Mouse (Mus musculus): ENCODE measurements at regions not wholly inside any gene's neighbourhood (a gene's known extent, or its start where the extent isn't known, plus 50 kb on each side); places are given as distances from the start of the nearest gene placed in this dataset.

DNA sequence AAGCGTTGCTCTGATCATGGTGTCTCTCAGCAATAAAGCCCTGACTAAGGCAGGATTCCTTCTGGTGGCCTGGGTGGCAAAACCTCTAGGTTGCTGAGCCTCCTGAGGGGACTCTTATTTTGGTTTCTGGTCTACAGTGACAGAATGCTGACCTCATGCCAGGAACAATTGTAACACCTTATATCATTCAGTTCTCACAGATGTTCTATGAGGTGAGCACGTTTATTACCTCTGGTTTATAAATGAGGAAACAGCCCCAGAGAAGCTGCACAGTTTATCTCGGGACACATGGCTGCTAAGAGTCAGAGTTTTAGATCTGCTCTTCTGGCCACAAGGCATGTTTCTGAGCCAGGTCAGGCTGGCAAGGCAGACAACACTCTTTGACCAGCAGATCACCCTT is 324.3 kb downstream of the Bcl11a start:
- no peak overlapping the region for H3K4me3 ChIP-seq (replicated peaks)
- no peaks in the 10 kb centered on the region for H3K4me1 ChIP-seq
- no peak for ATAC-seq (replicated peaks; ENCODE audit: low FRiP score)
- H3K27me3 ChIP-seq = no peaks in the 10 kb centered on the region
- H3K9ac ChIP-seq = no peak overlapping the region
- no peak overlapping the region for H3K4me2 ChIP-seq
- H3K27ac ChIP-seq = no peak overlapping the region
- H3K36me3 ChIP-seq = no peaks in the 10 kb centered on the region
- no peaks in the 10 kb centered on the region for H3K9me3 ChIP-seq (replicated peaks)
- WGBS = 46% methylated on average over 3 of the region's 3 CpGs

GRCm38 (mm10) chr11:24414804-24415203 is 336.9 kb downstream of the Bcl11a start:
- Histone ChIP-seq H3K36me3 (no peaks in the 10 kb centered on the region), H3K4me1 (no peaks in the 10 kb centered on the region), H3K27me3 (no peaks in the 10 kb centered on the region), H3K4me3 (replicated peaks) (no peak overlapping the region), H3K9me3 (replicated peaks) (no peaks in the 10 kb centered on the region; the same call in 1 of the 2 replicates), H3K9ac (no peak overlapping the region), H3K4me2 (no peak overlapping the region), H3K27ac (no peak overlapping the region)
- ATAC-seq (replicated peaks; ENCODE audit: low FRiP score) = no peak

GRCm38 (mm10) chr11:24422066-24422775 is 344.4 kb downstream of the Bcl11a start:
- Histone ChIP-seq H3K27ac (no peak overlapping the region), H3K9me3 (replicated peaks) (no peaks in the 10 kb centered on the region; the same call in 1 of the 2 replicates), H3K4me1 (no peaks in the 10 kb centered on the region; the same call in 1 of the 2 replicates), H3K27me3 (no peaks in the 10 kb centered on the region), H3K4me3 (replicated peaks) (no peak overlapping the region), H3K9ac (no peak overlapping the region), H3K4me2 (no peak overlapping the region), H3K36me3 (no peaks in the 10 kb centered on the region)
- no peak for ATAC-seq (replicated peaks; ENCODE audit: low FRiP score)
- 87% methylated on average over 10 of the region's 10 CpGs for WGBS

DNA sequence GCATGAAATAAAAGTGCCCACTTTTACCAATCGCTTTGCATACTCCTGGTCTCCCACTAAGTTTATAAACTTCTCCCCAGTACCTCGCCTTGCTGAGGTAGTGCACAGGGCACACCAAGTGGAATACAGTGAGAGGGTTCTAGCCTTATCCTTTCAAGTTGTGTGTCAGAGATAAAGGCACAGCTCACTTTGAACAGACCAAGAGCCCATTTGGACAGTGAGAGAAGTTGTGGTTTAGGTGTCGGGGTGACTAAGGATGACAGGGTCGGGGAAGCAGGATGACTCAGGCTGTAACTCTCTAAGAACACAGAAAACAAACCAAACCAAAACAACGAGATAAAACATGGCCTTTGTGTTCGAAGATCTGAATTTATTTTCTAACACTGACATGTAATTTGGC is 345.4 kb downstream of the Bcl11a start:
- no peak overlapping the region for H3K4me3 ChIP-seq (replicated peaks)
- H3K4me1 ChIP-seq = no peaks in the 10 kb centered on the region; the same call in 1 of the 2 replicates
- H3K9ac ChIP-seq = no peak overlapping the region
- H3K9me3 ChIP-seq (replicated peaks) = no peaks in the 10 kb centered on the region
- 81% methylated on average over 6 of the region's 6 CpGs for WGBS
- H3K4me2 ChIP-seq = no peak overlapping the region
- H3K27ac ChIP-seq = no peak overlapping the region
- no peaks in the 10 kb centered on the region for H3K36me3 ChIP-seq
- no peak for ATAC-seq (replicated peaks; ENCODE audit: low FRiP score)
- H3K27me3 ChIP-seq = no peaks in the 10 kb centered on the region

GRCm38 (mm10) chr11:24426995-24427883 is 349.4 kb downstream of the Bcl11a start:
- Histone ChIP-seq H3K27ac (no peak overlapping the region), H3K27me3 (no peaks in the 10 kb centered on the region), H3K9ac (no peak overlapping the region), H3K4me1 (no peaks in the 10 kb centered on the region; the same call in 1 of the 2 replicates), H3K9me3 (replicated peaks) (no peaks in the 10 kb centered on the region), H3K4me3 (replicated peaks) (no peak overlapping the region), H3K4me2 (no peak overlapping the region), H3K36me3 (no peaks in the 10 kb centered on the region)
- ATAC-seq (replicated peaks; ENCODE audit: low FRiP score) = peak; percentile 36; the same call in 1 of the 2 replicates
- 11% methylated on average over 5 of the region's 5 CpGs for WGBS

GRCm38 (mm10) chr11:24448608-24449007 is 370.8 kb downstream of the Bcl11a start:
- no peaks in the 10 kb centered on the region for H3K36me3 ChIP-seq
- no peak for ATAC-seq (replicated peaks; ENCODE audit: low FRiP score)
- no peaks in the 10 kb centered on the region for H3K9me3 ChIP-seq (replicated peaks)
- no peak overlapping the region for H3K27ac ChIP-seq
- H3K4me1 ChIP-seq = no peaks in the 10 kb centered on the region
- no peaks in the 10 kb centered on the region for H3K27me3 ChIP-seq
- no peak overlapping the region for H3K4me2 ChIP-seq
- H3K9ac ChIP-seq = no peak overlapping the region
- 96% methylated on average over 1 of the region's 1 CpGs for WGBS
- H3K4me3 ChIP-seq (replicated peaks) = no peak overlapping the region

GRCm38 (mm10) chr11:24452267-24452666 is 374.4 kb downstream of the Bcl11a start:
- ATAC-seq (replicated peaks; ENCODE audit: low FRiP score) = no peak

GRCm38 (mm10) chr11:24464642-24465041 is 386.8 kb downstream of the Bcl11a start:
- no peaks in the 10 kb centered on the region for H3K4me1 ChIP-seq
- ATAC-seq (replicated peaks; ENCODE audit: low FRiP score) = no peak
- no peak overlapping the region for H3K4me2 ChIP-seq
- H3K27ac ChIP-seq = no peak overlapping the region
- no peaks in the 10 kb centered on the region for H3K9me3 ChIP-seq (replicated peaks)
- no peaks in the 10 kb centered on the region for H3K36me3 ChIP-seq
- H3K4me3 ChIP-seq (replicated peaks) = no peak overlapping the region
- 64% methylated on average over 4 of the region's 4 CpGs for WGBS
- H3K27me3 ChIP-seq = no peaks in the 10 kb centered on the region
- no peak overlapping the region for H3K9ac ChIP-seq

More at GRCm38 (mm10) chr11:24452267-24452666, 374.4 kb downstream of the Bcl11a start:
- no peaks in the 10 kb centered on the region for H3K27me3 ChIP-seq
- H3K9me3 ChIP-seq (replicated peaks) = no peaks in the 10 kb centered on the region
- H3K4me2 ChIP-seq = no peak overlapping the region
- 56% methylated on average over 7 of the region's 7 CpGs for WGBS
- H3K4me1 ChIP-seq = no peaks in the 10 kb centered on the region
- no peak overlapping the region for H3K27ac ChIP-seq
- H3K4me3 ChIP-seq (replicated peaks) = no peak overlapping the region
- no peaks in the 10 kb centered on the region for H3K36me3 ChIP-seq
- no peak overlapping the region for H3K9ac ChIP-seq

- ATAC-seq (replicated peaks; ENCODE audit: low FRiP score) = no peak
- WGBS = 89% methylated on average over 8 of the region's 8 CpGs
- no peaks in the 10 kb centered on the region for H3K36me3 ChIP-seq
- H3K9ac ChIP-seq = no peak overlapping the region
- no peak overlapping the region for H3K4me2 ChIP-seq
- H3K27ac ChIP-seq = no peak overlapping the region
- H3K27me3 ChIP-seq = no peaks in the 10 kb centered on the region
- H3K4me1 ChIP-seq = no peaks in the 10 kb centered on the region
- H3K9me3 ChIP-seq (replicated peaks) = no peaks in the 10 kb centered on the region
- H3K4me3 ChIP-seq (replicated peaks) = no peak overlapping the region
Observed at GRCm38 (mm10) chr11:24467458-24467857, 389.6 kb downstream of the Bcl11a start.

- no peak overlapping the region for H3K9ac ChIP-seq
- H3K27me3 ChIP-seq = no peaks in the 10 kb centered on the region
- H3K4me1 ChIP-seq = peaks cover 3% of the 10 kb centered on the region; the same call in 1 of the 2 replicates
- H3K27ac ChIP-seq = no peak overlapping the region
- H3K4me3 ChIP-seq (replicated peaks) = no peak overlapping the region
- H3K9me3 ChIP-seq (replicated peaks) = no peaks in the 10 kb centered on the region
- H3K4me2 ChIP-seq = no peak overlapping the region
- no peaks in the 10 kb centered on the region for H3K36me3 ChIP-seq
- ATAC-seq (replicated peaks; ENCODE audit: low FRiP score) = no peak
Observed at GRCm38 (mm10) chr11:24470469-24470868, 392.6 kb downstream of the Bcl11a start.

- H3K9me3 ChIP-seq (replicated peaks) = no peaks in the 10 kb centered on the region
- 70% methylated on average over 8 of the region's 8 CpGs for WGBS
- 0 out of 2 replicates have a peak, but pooled peaks have one; percentile 25 for ATAC-seq (replicated peaks; ENCODE audit: low FRiP score)
Observed at GRCm38 (mm10) chr11:24472617-24473367, 394.9 kb downstream of the Bcl11a start.

More at GRCm38 (mm10) chr11:24472617-24473367, 394.9 kb downstream of the Bcl11a start:
- H3K36me3 ChIP-seq = no peaks in the 10 kb centered on the region
- no peak overlapping the region for H3K4me3 ChIP-seq (replicated peaks)
- H3K9ac ChIP-seq = no peak overlapping the region
- H3K27me3 ChIP-seq = no peaks in the 10 kb centered on the region
- H3K4me2 ChIP-seq = no peak overlapping the region
- peaks cover 3% of the 10 kb centered on the region; the same call in 1 of the 2 replicates for H3K4me1 ChIP-seq
- no peak overlapping the region for H3K27ac ChIP-seq
